Mouse (Mus musculus) lung, adult 18-20 months (tissue): ENCODE results near the gene Parm1.

Source experiments
- DNase-seq, 2 experiments: peaks; one replicate each; pipeline ENCODE4 v3.0.0; 2022; ENCODE audit warnings: mixed read lengths in 2 of 2

Gene Parm1

GRCm38 (mm10) chr5:91517480-91518301 lies at the start of gene Parm1:
Gene Parm1 (plus strand): TSS chr5:91517615.
- peak; percentile 83 to 84 for DNase-seq

GRCm38 (mm10) chr5:91475241-91475640 lies 42.2 kb upstream of the Parm1 start:
- DNase-seq = no peak

GRCm38 (mm10) chr5:91476863-91477262 lies 40.6 kb upstream of the Parm1 start:
- no peak for DNase-seq

- no peak for DNase-seq
Observed at GRCm38 (mm10) chr5:91478673-91479072, 38.7 kb upstream of the Parm1 start.

GRCm38 (mm10) chr5:91480129-91480528 lies 37.3 kb upstream of the Parm1 start:
- DNase-seq = no peak

- DNase-seq = no peak
Observed at GRCm38 (mm10) chr5:91484324-91484723, 33.1 kb upstream of the Parm1 start.

- DNase-seq = no peak
Observed at GRCm38 (mm10) chr5:91494456-91494855, 23.0 kb upstream of the Parm1 start.

GRCm38 (mm10) chr5:91501361-91501760 lies 16.1 kb upstream of the Parm1 start:
- no peak for DNase-seq

- DNase-seq = no peak
Observed at GRCm38 (mm10) chr5:91502366-91502765, 15.0 kb upstream of the Parm1 start.

- no peak for DNase-seq
Observed at GRCm38 (mm10) chr5:91504320-91504922, 13.0 kb upstream of the Parm1 start.

GRCm38 (mm10) chr5:91517077-91517476 lies 338 bp upstream of the Parm1 start:
- DNase-seq = no peak

- no peak for DNase-seq
Observed at GRCm38 (mm10) chr5:91518302-91518790, 931 bp downstream of the Parm1 start.

GRCm38 (mm10) chr5:91518946-91519345 lies 1.5 kb downstream of the Parm1 start:
- DNase-seq = peak; percentile 17 to 46

GRCm38 (mm10) chr5:91519521-91519920 lies 2.1 kb downstream of the Parm1 start:
- DNase-seq = peak in 1 of 2 experiments; percentile 33

- no peak for DNase-seq
Observed at GRCm38 (mm10) chr5:91532748-91533496, 15.5 kb downstream of the Parm1 start.

- no peak for DNase-seq
Observed at GRCm38 (mm10) chr5:91559071-91559610, 41.7 kb downstream of the Parm1 start.

GRCm38 (mm10) chr5:91559711-91560110 lies 42.3 kb downstream of the Parm1 start:
- DNase-seq = no peak

GRCm38 (mm10) chr5:91561394-91561793 lies 44.0 kb downstream of the Parm1 start:
- DNase-seq = no peak

GRCm38 (mm10) chr5:91562486-91562885 lies 45.1 kb downstream of the Parm1 start:
- DNase-seq = no peak

- DNase-seq = no peak
Observed at GRCm38 (mm10) chr5:91564054-91564453, 46.6 kb downstream of the Parm1 start.

- no peak for DNase-seq
Observed at GRCm38 (mm10) chr5:91565458-91565857, 48.0 kb downstream of the Parm1 start.

- DNase-seq = no peak
Observed at GRCm38 (mm10) chr5:91566591-91566990, 49.2 kb downstream of the Parm1 start.

GRCm38 (mm10) chr5:91574211-91574610 lies 56.8 kb downstream of the Parm1 start:
- DNase-seq = no peak
